Mouse (Mus musculus) embryonic facial prominence, embryonic 10.5 days (tissue): ENCODE results near the gene Prkar2a. TPM values are rescaled to one million over a fixed set of nuclear protein-coding genes. Genes with fewer than 3 reads are reported as not detected.
"Not testable (repeated sequence)": the region's sequence is repeated elsewhere in the genome, so short reads cannot be mapped to it uniquely, and the experiment has no call there.

Experiments
- DNase-seq: peaks from one replicate; pipeline ENCODE4 v3.0.0-alpha.2; 2017; ENCODE audit warnings: low spot score
- H3K27ac ChIP-seq: fragments of 300-500 bp; sonication (generic); replicated peaks from 2 replicates; pipeline ENCODE4 v1.5.1; 2016; ENCODE audit warnings: mild to moderate bottlenecking
- H3K27me3 ChIP-seq: fragments of 300-500 bp; sonication (generic); replicated peaks from 2 replicates; pipeline ENCODE4 v1.6.1; 2016; ENCODE audit warnings: low read depth, mild to moderate bottlenecking; ENCODE audit not compliant: poor library complexity, severe bottlenecking
- H3K36me3 ChIP-seq: fragments of 300-500 bp; sonication (generic); replicated peaks from 2 replicates; pipeline ENCODE4 v1.6.1; 2016; ENCODE audit warnings: mild to moderate bottlenecking, moderate library complexity
- H3K4me1 ChIP-seq: fragments of 300-500 bp; sonication (generic); 2 replicates; pipeline ENCODE4 v1.6.1; 2016
- H3K4me3 ChIP-seq: fragments of 300-500 bp; sonication (generic); 2 replicates; pipeline ENCODE4 v1.5.1; 2016; ENCODE audit warnings: mild to moderate bottlenecking, moderate library complexity
- H3K9me3 ChIP-seq: fragments of 300-500 bp; sonication (generic); 2 replicates; pipeline ENCODE4 v1.6.1; 2016; ENCODE audit warnings: mild to moderate bottlenecking
- WGBS: fragments of 180-500 bp; shearing (Covaris S2); methylation state at CpG from one replicate; pipeline ENCODE4 v1.1.7; 2016; 5-methylcytosine and 5-hydroxymethylcytosine counted together
- polyA plus RNA-seq: library from polyadenylated mRNA; unstranded; fragments of >200 nt; fragmentation: Nextera tagmentation; extraction: Ambion mirVana; gene quantifications from 2 replicates; pipeline ENCODE4 v1.2.1, GENCODE M21; 2016

Gene Prkar2a
- 24.7 and 26.2 TPM in 2 replicates for polyA plus RNA-seq

DNA sequence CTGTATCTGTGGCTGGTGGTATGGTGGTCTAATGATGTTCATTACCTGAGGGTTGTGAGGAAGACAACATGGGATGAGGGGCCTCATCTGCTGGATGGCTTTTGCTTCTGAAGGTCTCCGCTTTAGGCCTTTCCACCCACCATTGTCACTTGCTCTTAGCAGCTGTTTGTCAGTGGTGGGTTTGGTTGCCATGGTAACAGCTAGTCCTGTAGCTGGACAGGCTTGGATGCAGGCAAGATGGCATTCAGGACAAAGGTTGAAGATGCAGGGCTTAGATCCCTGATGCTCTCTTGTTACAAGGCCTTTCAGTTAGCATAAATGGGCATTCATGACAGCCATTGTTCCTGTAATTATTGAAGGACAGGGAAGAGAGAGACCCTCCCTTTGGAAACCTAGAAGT is at the start of gene Prkar2a:
Prkar2a (plus strand) TSS at position 209 of the 400 bp plus-strand sequence.
- Histone ChIP-seq H3K36me3 (peaks cover 5% of the 10 kb centered on the region; the same call in 1 of the 2 replicates), H3K4me3 (no peak within 1 kb of the TSS), H3K4me1 (peaks cover 32% of the 10 kb centered on the region), H3K27me3 (peaks cover 34% of the 10 kb centered on the region), H3K27ac (no peak within 1 kb of the TSS), H3K9me3 (no peaks in the 10 kb centered on the region)
- 53% methylated on average over 1 of the region's 1 CpGs for WGBS
- DNase-seq, result peak; percentile 40

DNA sequence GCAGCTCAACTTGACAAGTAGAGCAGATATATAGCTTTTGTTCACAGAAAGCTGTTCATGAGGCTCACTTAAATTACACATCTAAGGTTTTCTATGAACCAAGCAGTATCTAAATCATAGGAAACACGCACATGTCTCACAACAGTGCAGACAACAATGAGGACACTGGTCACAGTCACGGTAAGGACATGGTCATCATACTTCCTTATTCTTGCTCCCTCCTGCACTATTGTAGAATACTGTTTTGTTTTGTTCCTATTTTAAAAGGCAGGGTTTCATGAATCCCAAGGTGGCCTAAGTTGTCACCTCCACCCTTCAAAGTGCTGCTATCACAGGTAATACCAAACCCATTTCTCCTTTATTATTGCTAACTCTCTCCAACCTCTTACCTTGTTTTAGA is 49.3 kb upstream of the Prkar2a start:
- DNase-seq, result no peak
- Histone ChIP-seq H3K4me3 (no peak overlapping the region), H3K36me3 (peaks cover 74% of the 10 kb centered on the region), H3K9me3 (no peaks in the 10 kb centered on the region), H3K27me3 (no peaks in the 10 kb centered on the region), H3K27ac (no peak overlapping the region), H3K4me1 (no peaks in the 10 kb centered on the region)
- WGBS, result 97% methylated on average over 2 of the region's 2 CpGs

- H3K9me3 ChIP-seq, result no peaks in the 10 kb centered on the region
- peaks cover 19% of the 10 kb centered on the region for H3K4me1 ChIP-seq
- H3K27me3 ChIP-seq, result no peaks in the 10 kb centered on the region
- H3K4me3 ChIP-seq, result peak overlapping the region; percentile 96
- no peak overlapping the region for H3K27ac ChIP-seq
- 51% methylated on average over 10 of the region's 10 CpGs for WGBS
- DNase-seq, result no peak
- H3K36me3 ChIP-seq, result peaks cover 22% of the 10 kb centered on the region
Observed at GRCm38 (mm10) chr9:108648166-108648565, 40.9 kb upstream of the Prkar2a start.

- H3K27me3 ChIP-seq, result no peaks in the 10 kb centered on the region
- peaks cover 19% of the 10 kb centered on the region for H3K4me1 ChIP-seq
- H3K9me3 ChIP-seq, result no peaks in the 10 kb centered on the region
- DNase-seq, result peak; percentile 95
- under 1% methylated on average over 112 of the region's 112 CpGs for WGBS
- peaks cover 18% of the 10 kb centered on the region for H3K36me3 ChIP-seq
- peak within 1 kb of the TSS; percentile 96 for H3K4me3 ChIP-seq
- peak within 1 kb of the TSS; percentile 92 for H3K27ac ChIP-seq
Observed at GRCm38 (mm10) chr9:108648611-108649560, 40.2 kb upstream of the Prkar2a start, which contains the start of gene Arih2. TSS of gene Arih2 (minus strand) at chr9:108649386.

- no peak for DNase-seq
- no peaks in the 10 kb centered on the region for H3K27me3 ChIP-seq
- H3K4me1 ChIP-seq, result peaks cover 19% of the 10 kb centered on the region
- 35% methylated on average over 29 of the region's 29 CpGs for WGBS
- H3K4me3 ChIP-seq, result peak overlapping the region; percentile 96
- peak overlapping the region; percentile 92 for H3K27ac ChIP-seq
- no peaks in the 10 kb centered on the region for H3K9me3 ChIP-seq
- peaks cover 11% of the 10 kb centered on the region for H3K36me3 ChIP-seq
Observed at GRCm38 (mm10) chr9:108649561-108650440, 39.3 kb upstream of the Prkar2a start.

- Histone ChIP-seq H3K27ac (no peak overlapping the region), H3K4me3 (no peak overlapping the region), H3K36me3 (no peaks in the 10 kb centered on the region)
Observed at GRCm38 (mm10) chr9:108654566-108655464, 34.3 kb upstream of the Prkar2a start.

GRCm38 (mm10) chr9:108655865-108656264 is 33.2 kb upstream of the Prkar2a start:
- not testable (repeated sequence) for H3K36me3 ChIP-seq, H3K4me3 ChIP-seq, H3K27me3 ChIP-seq, H3K27ac ChIP-seq, H3K9me3 ChIP-seq, DNase-seq, H3K4me1 ChIP-seq
- 84% methylated on average over 7 of the region's 7 CpGs for WGBS

More at GRCm38 (mm10) chr9:108654566-108655464, 34.3 kb upstream of the Prkar2a start:
- DNase-seq, result no peak
- Histone ChIP-seq H3K27me3 (no peaks in the 10 kb centered on the region), H3K9me3 (no peaks in the 10 kb centered on the region), H3K4me1 (peaks cover 5% of the 10 kb centered on the region)
- 83% methylated on average over 10 of the region's 10 CpGs for WGBS

GRCm38 (mm10) chr9:108661677-108662612 is 27.2 kb upstream of the Prkar2a start, which contains the start of gene Slc25a20:
TSS of gene Slc25a20 (plus strand) at chr9:108662088.
- Histone ChIP-seq H3K27ac (peak within 1 kb of the TSS; percentile 83), H3K4me1 (peaks cover 16% of the 10 kb centered on the region), H3K9me3 (no peaks in the 10 kb centered on the region), H3K27me3 (no peaks in the 10 kb centered on the region), H3K36me3 (no peaks in the 10 kb centered on the region), H3K4me3 (peak within 1 kb of the TSS; percentile 86)
- 3% methylated on average over 37 of the region's 37 CpGs for WGBS
- peak; percentile 88 for DNase-seq

DNA sequence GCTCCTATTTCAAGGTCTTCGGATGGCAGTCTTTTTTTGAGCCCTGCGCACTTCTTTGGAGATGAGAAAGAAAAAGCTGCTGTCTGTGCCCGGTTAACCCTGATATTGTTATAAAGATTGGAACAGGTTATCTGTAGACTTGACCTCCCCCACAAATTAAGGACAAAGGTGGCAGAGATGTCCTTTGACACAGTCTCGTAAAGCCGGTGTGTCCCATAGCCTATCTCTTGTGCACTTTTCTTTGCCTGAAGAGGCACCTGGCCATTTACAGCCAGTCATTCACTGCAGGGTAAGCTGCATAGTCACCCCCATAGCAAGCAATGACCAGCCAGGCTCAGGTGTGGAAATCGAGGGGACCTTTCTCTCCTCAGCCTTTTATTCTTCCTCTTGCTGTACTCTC is 26.5 kb upstream of the Prkar2a start:
- Histone ChIP-seq H3K36me3 (no peaks in the 10 kb centered on the region), H3K4me1 (peaks cover 16% of the 10 kb centered on the region), H3K4me3 (peak overlapping the region; percentile 86), H3K27me3 (no peaks in the 10 kb centered on the region), H3K27ac (peak overlapping the region; percentile 83), H3K9me3 (no peaks in the 10 kb centered on the region)
- WGBS, result 57% methylated on average over 6 of the region's 6 CpGs
- DNase-seq, result no peak

GRCm38 (mm10) chr9:108669875-108670274 is 19.2 kb upstream of the Prkar2a start:
- DNase-seq, result peak; percentile 24
- H3K9me3 ChIP-seq, result no peaks in the 10 kb centered on the region
- H3K4me1 ChIP-seq, result no peaks in the 10 kb centered on the region
- no peaks in the 10 kb centered on the region for H3K27me3 ChIP-seq
- no peak overlapping the region for H3K27ac ChIP-seq
- peaks cover 41% of the 10 kb centered on the region for H3K36me3 ChIP-seq
- WGBS, result 58% methylated on average over 8 of the region's 8 CpGs
- H3K4me3 ChIP-seq, result no peak overlapping the region

DNA sequence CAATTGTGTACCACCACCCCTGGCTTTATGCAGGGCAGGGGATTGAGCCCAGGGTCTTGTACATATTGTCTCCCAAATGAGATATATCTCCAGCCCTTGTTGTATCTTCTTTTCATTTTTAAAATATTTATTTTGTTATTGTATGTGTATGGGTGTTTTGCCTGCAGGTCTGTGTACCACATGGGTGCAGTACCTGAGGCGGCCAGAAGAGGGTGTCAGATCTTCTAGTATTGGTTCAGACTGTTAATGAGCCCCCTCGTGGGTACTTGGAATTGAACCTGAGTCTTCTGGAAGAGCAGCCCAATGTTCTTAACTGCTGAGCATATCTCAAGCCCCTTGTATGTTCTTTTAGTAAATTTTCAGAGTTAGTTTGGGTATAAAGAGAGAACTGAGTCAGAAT is 16.0 kb upstream of the Prkar2a start:
- H3K9me3 ChIP-seq, result no peaks in the 10 kb centered on the region
- H3K27ac ChIP-seq, result no peak overlapping the region
- H3K4me3 ChIP-seq, result no peak overlapping the region
- H3K4me1 ChIP-seq, result no peaks in the 10 kb centered on the region
- 46% methylated on average over 2 of the region's 2 CpGs for WGBS
- peak; percentile 37 for DNase-seq
- H3K36me3 ChIP-seq, result peaks cover 43% of the 10 kb centered on the region
- no peaks in the 10 kb centered on the region for H3K27me3 ChIP-seq
